Mouse (Mus musculus): ENCODE measurements around the gene Trmt61a. TPM values are rescaled to one million over a fixed set of nuclear protein-coding genes. Genes with fewer than 3 reads are reported as not detected.

The Trmt61a gene
- polyA plus RNA-seq, 1 experiment from 2014 or later, result 18.7 TPM

DNA sequence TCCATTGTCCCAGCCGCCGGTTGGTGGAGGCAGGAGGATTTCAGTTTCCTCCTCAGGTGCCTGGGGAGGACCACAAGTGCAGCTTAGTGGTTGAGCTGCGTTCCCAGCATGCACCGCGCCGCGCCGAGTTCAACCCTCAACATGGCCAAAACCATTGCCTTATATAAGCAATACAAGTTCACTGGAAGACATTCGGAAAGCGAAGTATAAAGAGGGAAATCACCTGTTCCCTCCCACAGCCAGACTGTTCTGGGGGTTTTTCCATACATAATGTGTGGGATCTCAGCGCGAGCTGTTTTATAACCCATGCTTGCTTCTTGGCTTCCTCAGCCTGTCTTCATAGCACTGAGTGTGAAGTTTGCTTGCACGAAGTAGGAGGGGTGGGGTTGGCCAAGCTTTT lies 11.5 kb upstream of the Trmt61a start:
- H3K36me3 ChIP-seq, result peaks cover 90% of the 10 kb centered on the region
- H3K4me3 ChIP-seq, result no peak overlapping the region
- peaks cover 59% of the 10 kb centered on the region for H3K4me1 ChIP-seq
- no peaks in the 10 kb centered on the region for H3K9me3 ChIP-seq (replicated peaks)
- H3K27me3 ChIP-seq (ENCODE audit: low read depth, poor library complexity, severe bottlenecking), result peaks cover 12% of the 10 kb centered on the region; the same call in 1 of the 2 replicates
- WGBS, result 80% methylated on average over 13 of the region's 13 CpGs
- H3K27ac ChIP-seq (replicated peaks), result 0 out of 2 replicates have a peak overlapping the region, but pooled peaks have one; percentile 6
- no peak for DNase-seq (ENCODE audit: low spot score)

- H3K9me3 ChIP-seq (replicated peaks), result no peaks in the 10 kb centered on the region
- DNase-seq (ENCODE audit: low spot score), result no peak
- H3K27me3 ChIP-seq (ENCODE audit: low read depth, poor library complexity, severe bottlenecking), result peaks cover 12% of the 10 kb centered on the region; the same call in 1 of the 2 replicates
- WGBS, result 87% methylated on average over 5 of the region's 5 CpGs
- no peak overlapping the region for H3K4me3 ChIP-seq
- H3K36me3 ChIP-seq, result peaks cover 83% of the 10 kb centered on the region
- H3K4me1 ChIP-seq, result peaks cover 69% of the 10 kb centered on the region
- H3K27ac ChIP-seq (replicated peaks), result peak overlapping the region; percentile 95
Observed at GRCm38 (mm10) chr12:111667421-111667820, 10.5 kb upstream of the Trmt61a start.

DNA sequence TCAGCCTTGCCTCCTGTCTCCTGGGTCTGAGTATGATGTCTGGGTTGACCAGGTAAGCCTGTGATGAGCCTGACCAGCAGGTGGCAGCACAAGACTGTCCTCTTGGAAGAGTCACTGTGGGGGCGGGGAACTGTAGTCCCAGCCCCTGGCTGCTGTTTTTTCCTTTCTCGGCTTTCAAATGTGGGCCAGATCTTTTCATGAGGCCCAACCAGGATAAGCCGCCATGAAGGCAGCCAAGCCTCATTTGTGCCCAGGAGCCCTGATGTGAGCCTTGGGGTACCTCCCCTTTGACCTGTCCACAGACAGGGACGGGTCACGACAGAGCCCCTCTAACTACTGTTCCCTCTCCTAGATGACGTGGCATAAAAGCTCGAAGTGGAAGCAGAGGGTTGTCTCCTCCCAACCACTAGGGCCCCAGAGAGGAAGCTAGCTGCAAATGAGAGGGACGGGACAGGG lies 9.4 kb upstream of the Trmt61a start:
- DNase-seq (ENCODE audit: low spot score), result peak; percentile 91
- Histone ChIP-seq H3K27me3 (ENCODE audit: low read depth, poor library complexity, severe bottlenecking) (peaks cover 23% of the 10 kb centered on the region), H3K9me3 (replicated peaks) (no peaks in the 10 kb centered on the region), H3K4me3 (peak overlapping the region; percentile 94), H3K27ac (replicated peaks) (peak overlapping the region; percentile 95), H3K4me1 (peaks cover 73% of the 10 kb centered on the region), H3K36me3 (peaks cover 75% of the 10 kb centered on the region)
- WGBS, result 0% methylated on average over 8 of the region's 8 CpGs

DNA sequence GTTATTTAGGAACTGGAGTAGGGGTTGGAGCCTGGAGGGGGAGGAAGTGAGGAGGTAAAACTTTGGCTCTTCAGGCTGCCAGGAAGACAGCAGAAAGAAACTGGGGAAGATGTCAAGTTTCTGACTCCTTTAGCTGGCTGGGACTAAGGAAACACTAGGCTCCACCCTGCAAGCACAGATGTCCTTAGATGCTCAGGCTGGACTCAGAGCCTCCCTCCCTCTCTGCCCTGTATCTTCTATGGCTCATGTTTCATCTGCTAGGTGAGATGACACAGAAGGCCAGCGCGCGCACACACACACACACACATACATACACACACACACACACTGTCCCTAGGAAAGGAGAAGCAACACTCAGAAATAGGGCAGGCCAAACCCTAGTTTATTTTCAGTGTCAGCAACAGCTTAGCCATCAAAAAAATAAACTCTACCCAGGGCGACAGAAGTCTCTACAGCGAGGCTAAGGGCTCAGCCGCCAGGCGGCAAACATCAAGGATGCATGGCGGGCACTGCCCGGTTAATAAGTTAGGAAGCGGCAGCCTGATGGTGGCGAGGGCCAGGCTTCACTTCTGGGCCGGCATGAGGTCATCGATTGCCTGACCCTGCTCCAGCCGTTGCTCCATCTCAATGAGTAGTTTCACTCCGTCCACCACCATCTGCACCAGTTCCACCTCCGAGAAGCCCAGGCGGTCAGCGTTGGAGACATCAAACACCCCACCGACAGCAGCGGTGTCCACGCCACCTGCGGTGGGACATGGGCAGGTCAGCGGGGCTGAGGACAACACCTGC lies 8.7 kb upstream of the Trmt61a start:
- Histone ChIP-seq H3K27me3 (ENCODE audit: low read depth, poor library complexity, severe bottlenecking) (peaks cover 30% of the 10 kb centered on the region), H3K4me3 (peak overlapping the region; percentile 94), H3K36me3 (peaks cover 68% of the 10 kb centered on the region), H3K27ac (replicated peaks) (peak overlapping the region; percentile 95), H3K9me3 (replicated peaks) (no peaks in the 10 kb centered on the region), H3K4me1 (peaks cover 70% of the 10 kb centered on the region)
- 67% methylated on average over 23 of the region's 23 CpGs for WGBS
- DNase-seq (ENCODE audit: low spot score), result peak; percentile 38

DNA sequence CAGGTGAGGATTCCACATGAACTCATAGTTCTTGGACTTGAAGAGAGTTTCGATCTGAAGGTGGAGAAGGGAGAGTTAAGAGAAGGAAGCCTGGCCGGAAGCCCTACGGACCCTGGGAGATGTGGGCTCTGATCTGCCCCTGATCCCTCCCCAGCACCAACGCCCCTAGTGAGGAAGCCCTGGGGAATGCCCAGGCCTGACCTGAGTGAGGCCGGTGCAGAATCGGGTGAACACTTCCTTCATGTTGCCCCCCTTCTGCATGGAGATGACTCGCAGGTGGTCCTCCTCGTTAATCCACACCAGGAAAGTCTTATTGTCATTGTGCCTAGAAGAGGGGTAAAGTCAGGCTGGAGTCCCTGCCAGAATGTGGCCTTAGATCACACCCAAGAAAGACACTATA lies 7.9 kb upstream of the Trmt61a start:
- DNase-seq (ENCODE audit: low spot score), result no peak
- H3K27ac ChIP-seq (replicated peaks), result peak overlapping the region; percentile 95
- WGBS, result 53% methylated on average over 8 of the region's 8 CpGs
- H3K36me3 ChIP-seq, result peaks cover 64% of the 10 kb centered on the region
- H3K4me1 ChIP-seq, result peaks cover 66% of the 10 kb centered on the region
- peaks cover 36% of the 10 kb centered on the region for H3K27me3 ChIP-seq (ENCODE audit: low read depth, poor library complexity, severe bottlenecking)
- H3K9me3 ChIP-seq (replicated peaks), result no peaks in the 10 kb centered on the region
- peak overlapping the region; percentile 94 for H3K4me3 ChIP-seq

- peaks cover 41% of the 10 kb centered on the region for H3K27me3 ChIP-seq (ENCODE audit: low read depth, poor library complexity, severe bottlenecking)
- 4% methylated on average over 28 of the region's 29 CpGs for WGBS
Observed at GRCm38 (mm10) chr12:111670371-111670971, 7.4 kb upstream of the Trmt61a start.

DNA sequence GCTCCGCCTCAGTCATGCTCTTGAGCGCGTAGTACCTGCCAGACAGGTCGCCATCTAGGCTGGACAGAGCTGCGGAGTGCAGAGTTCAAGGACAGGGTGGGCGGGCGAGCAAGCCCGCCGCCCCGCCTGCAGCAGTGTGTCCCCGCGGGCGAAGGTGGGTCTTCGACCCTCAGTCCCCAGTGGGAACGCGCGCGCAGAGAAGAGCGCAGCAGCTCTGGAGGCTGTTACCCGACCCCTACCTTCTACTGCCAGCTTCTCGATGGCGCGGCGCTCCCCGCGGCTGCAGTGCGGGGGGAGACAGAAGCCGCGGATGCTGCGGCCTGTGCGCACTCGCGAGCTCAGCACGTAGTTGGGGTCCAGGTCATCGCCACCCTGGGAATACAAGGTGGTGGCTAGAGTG lies 6.9 kb upstream of the Trmt61a start:
- WGBS, result 1% methylated on average over 35 of the region's 35 CpGs
- Histone ChIP-seq H3K9me3 (replicated peaks) (no peaks in the 10 kb centered on the region), H3K36me3 (peaks cover 55% of the 10 kb centered on the region), H3K27me3 (ENCODE audit: low read depth, poor library complexity, severe bottlenecking) (peaks cover 46% of the 10 kb centered on the region), H3K4me1 (peaks cover 71% of the 10 kb centered on the region), H3K27ac (replicated peaks) (peak overlapping the region; percentile 95), H3K4me3 (peak overlapping the region; percentile 94)
- DNase-seq (ENCODE audit: low spot score), result peak; percentile 47

More at GRCm38 (mm10) chr12:111670371-111670971, 7.4 kb upstream of the Trmt61a start:
- peak; percentile 40 for DNase-seq (ENCODE audit: low spot score)
- no peaks in the 10 kb centered on the region for H3K9me3 ChIP-seq (replicated peaks)
- peaks cover 59% of the 10 kb centered on the region for H3K36me3 ChIP-seq
- H3K4me3 ChIP-seq, result peak overlapping the region; percentile 94
- H3K27ac ChIP-seq (replicated peaks), result peak overlapping the region; percentile 95
- H3K4me1 ChIP-seq, result peaks cover 71% of the 10 kb centered on the region

DNA sequence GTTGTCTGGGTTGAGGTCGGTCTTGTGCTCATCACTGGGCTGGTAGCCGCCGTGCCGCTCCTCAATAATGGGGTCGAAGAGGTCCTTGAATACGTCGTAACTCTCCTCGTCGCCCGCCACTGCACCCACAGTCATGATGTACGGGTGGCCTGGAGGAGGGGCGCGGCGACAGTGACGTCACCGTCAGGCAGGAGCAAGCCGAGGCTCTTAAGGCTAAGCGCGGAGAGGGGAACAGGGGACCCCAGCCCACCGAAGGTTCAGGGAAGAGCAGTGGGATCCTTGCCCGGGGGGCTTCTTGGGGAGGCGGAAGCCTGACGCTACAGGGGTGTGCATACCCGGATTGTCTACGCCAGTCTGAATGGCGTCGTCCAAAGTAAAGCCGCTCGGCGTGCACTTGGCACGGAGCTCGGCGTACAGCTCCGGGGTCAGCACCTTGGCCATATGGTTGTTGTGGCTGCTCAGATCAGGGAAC lies 6.4 kb upstream of the Trmt61a start:
- peaks cover 51% of the 10 kb centered on the region for H3K27me3 ChIP-seq (ENCODE audit: low read depth, poor library complexity, severe bottlenecking)
- H3K27ac ChIP-seq (replicated peaks), result peak overlapping the region; percentile 95
- no peaks in the 10 kb centered on the region for H3K9me3 ChIP-seq (replicated peaks)
- peak; percentile 79 for DNase-seq (ENCODE audit: low spot score)
- peak overlapping the region; percentile 94 for H3K4me3 ChIP-seq
- peaks cover 71% of the 10 kb centered on the region for H3K4me1 ChIP-seq
- WGBS, result under 1% methylated on average over 34 of the region's 34 CpGs
- H3K36me3 ChIP-seq, result peaks cover 50% of the 10 kb centered on the region

DNA sequence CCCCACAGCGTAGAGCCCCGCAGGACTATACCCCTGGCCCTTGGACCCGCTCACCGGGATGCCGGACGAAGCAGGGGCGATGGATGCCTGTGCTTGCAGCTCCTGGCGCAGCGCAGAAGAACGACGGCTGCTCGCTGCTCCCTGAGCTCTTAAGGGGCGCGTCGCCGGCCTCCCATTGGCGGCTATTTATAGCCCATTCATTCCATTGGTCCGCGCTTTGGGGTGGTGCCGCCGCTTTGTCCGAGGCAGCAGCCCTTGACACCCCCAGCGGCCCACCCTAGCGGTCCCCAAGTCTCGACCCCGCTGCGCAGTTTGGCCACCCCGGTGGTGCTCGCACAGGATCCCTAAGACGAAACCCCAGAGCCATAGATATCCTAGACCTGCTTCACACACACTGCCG lies 5.7 kb upstream of the Trmt61a start, which contains the start of gene Ckb:
Gene Ckb, minus strand, starts transcription at position 163 of the 400 bp plus-strand sequence.
- peak; percentile 94 for DNase-seq (ENCODE audit: low spot score)
- H3K4me1 ChIP-seq, result peaks cover 78% of the 10 kb centered on the region
- under 1% methylated on average over 31 of the region's 31 CpGs for WGBS
- peak within 1 kb of the TSS; percentile 94 for H3K4me3 ChIP-seq
- H3K36me3 ChIP-seq, result peaks cover 43% of the 10 kb centered on the region
- peaks cover 53% of the 10 kb centered on the region for H3K27me3 ChIP-seq (ENCODE audit: low read depth, poor library complexity, severe bottlenecking)
- peak within 1 kb of the TSS; percentile 95 for H3K27ac ChIP-seq (replicated peaks)
- H3K9me3 ChIP-seq (replicated peaks), result no peaks in the 10 kb centered on the region

DNA sequence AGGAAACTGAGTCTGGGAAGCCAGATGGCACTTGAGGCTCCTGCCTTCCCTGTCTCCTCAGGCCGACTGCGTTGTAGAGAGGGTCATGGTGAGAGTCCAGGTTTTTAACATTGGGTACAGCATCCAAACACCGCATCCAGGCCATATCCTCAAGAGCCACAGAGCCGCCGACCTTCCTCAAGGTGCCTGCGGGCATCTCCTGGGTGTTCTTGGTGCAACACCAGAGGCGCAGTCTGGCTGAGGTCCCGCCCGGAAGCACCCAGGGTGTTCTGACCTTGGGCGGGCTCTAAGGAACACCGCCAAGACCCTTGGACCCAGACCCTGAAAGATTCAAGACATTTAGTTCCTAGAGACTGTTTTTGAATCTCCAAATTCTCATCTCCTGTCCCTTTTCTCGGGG lies 5.3 kb upstream of the Trmt61a start:
- peaks cover 53% of the 10 kb centered on the region for H3K27me3 ChIP-seq (ENCODE audit: low read depth, poor library complexity, severe bottlenecking)
- 14% methylated on average over 12 of the region's 12 CpGs for WGBS
- DNase-seq (ENCODE audit: low spot score), result no peak

DNA sequence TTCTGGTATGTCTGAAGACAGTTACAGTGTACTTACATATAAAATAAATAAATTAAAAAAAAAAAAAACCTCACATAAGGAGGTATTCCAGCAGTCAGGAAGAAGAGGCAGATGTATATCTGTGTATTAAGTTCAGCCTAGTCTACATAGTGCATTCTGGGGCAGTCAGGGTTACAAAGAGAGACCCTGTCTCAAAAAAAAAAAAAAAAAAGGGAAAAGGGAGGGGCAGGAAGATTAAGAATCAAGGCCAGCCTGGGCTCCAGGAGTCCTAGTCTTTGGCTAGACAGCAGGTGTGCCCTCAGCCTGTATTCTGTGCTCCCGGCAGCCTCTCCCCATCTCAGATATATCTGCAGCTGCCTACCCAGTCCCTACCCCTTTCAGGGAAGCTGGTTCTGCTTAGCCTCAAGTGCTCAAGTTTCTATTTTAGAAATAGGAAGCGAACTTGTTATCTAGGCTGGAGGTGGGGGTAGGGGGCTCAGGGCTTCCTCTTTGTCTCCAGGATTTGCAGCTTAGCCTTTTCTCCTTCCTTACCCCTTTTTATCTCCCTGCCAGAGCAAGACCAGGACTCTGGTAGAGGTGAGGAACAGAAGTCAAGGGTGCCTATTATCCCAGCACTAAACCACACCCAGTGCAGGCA lies 2.9 kb upstream of the Trmt61a start:
- Histone ChIP-seq H3K9me3 (replicated peaks) (no peaks in the 10 kb centered on the region), H3K27me3 (ENCODE audit: low read depth, poor library complexity, severe bottlenecking) (peaks cover 53% of the 10 kb centered on the region), H3K36me3 (peaks cover 23% of the 10 kb centered on the region), H3K27ac (replicated peaks) (0 out of 2 replicates have a peak overlapping the region, but pooled peaks have one; percentile 6), H3K4me1 (peaks cover 76% of the 10 kb centered on the region), H3K4me3 (no peak overlapping the region)
- no peak for DNase-seq (ENCODE audit: low spot score)
- 69% methylated on average over 2 of the region's 2 CpGs for WGBS

More for the DNA sequence above, 5.3 kb upstream of the Trmt61a start:
- Histone ChIP-seq H3K4me1 (peaks cover 82% of the 10 kb centered on the region), H3K36me3 (peaks cover 39% of the 10 kb centered on the region), H3K4me3 (peak overlapping the region; percentile 94), H3K27ac (replicated peaks) (peak overlapping the region; percentile 95), H3K9me3 (replicated peaks) (no peaks in the 10 kb centered on the region)

GRCm38 (mm10) chr12:111675797-111676580 lies 1.9 kb upstream of the Trmt61a start:
- DNase-seq (ENCODE audit: low spot score), result no peak
- Histone ChIP-seq H3K4me1 (peaks cover 69% of the 10 kb centered on the region), H3K27ac (replicated peaks) (0 out of 2 replicates have a peak overlapping the region, but pooled peaks have one; percentile 6), H3K4me3 (no peak overlapping the region), H3K36me3 (peaks cover 23% of the 10 kb centered on the region), H3K27me3 (ENCODE audit: low read depth, poor library complexity, severe bottlenecking) (peaks cover 42% of the 10 kb centered on the region), H3K9me3 (replicated peaks) (no peaks in the 10 kb centered on the region)
- WGBS, result 84% methylated on average over 6 of the region's 6 CpGs
